Mouse (Mus musculus) T-helper 17 cell (primary cell): Measurements from ENCODE around the gene Gm49380.

Source experiments
- in situ Hi-C, 2 experiments: fragments of 300-600 bp; cut with MboI, MseI; formaldehyde crosslinking; loops; 1 replicate in 1 of 2; 2 replicates in 1 of 2; pipeline ENCODE4 v1.15.1; 2025; ENCODE audit warnings: high pct_unique_total_duplicates in 2 of 2

The Gm49380 gene

GRCm38 (mm10) chr9:44094737-44095136, 18.6 kb downstream of the Gm49380 start:
- in situ Hi-C loops = no loop called here

- in situ Hi-C loops = no loop called here
These were observed 19.4 kb downstream of the Gm49380 start for GRCm38 (mm10) chr9:44093612-44094503.

GRCm38 (mm10) chr9:44088877-44089608, 24.3 kb downstream of the Gm49380 start:
- in situ Hi-C loops = no loop called here

GRCm38 (mm10) chr9:44087761-44088455, 25.4 kb downstream of the Gm49380 start:
- in situ Hi-C loops = no loop called here

- in situ Hi-C loops = no loop called here
These were observed 26.3 kb downstream of the Gm49380 start for GRCm38 (mm10) chr9:44086960-44087359.

GRCm38 (mm10) chr9:44085741-44086665, 27.3 kb downstream of the Gm49380 start:
- in situ Hi-C loops = no loop called here

GRCm38 (mm10) chr9:44085276-44085675, 28.0 kb downstream of the Gm49380 start:
- in situ Hi-C loops = no loop called here

GRCm38 (mm10) chr9:44084659-44085229, 28.6 kb downstream of the Gm49380 start:
- in situ Hi-C loops = no loop called here

- in situ Hi-C loops = no loop called here
These were observed 29.1 kb downstream of the Gm49380 start for GRCm38 (mm10) chr9:44084236-44084635.

- in situ Hi-C loops = no loop called here
These were observed 29.7 kb downstream of the Gm49380 start for GRCm38 (mm10) chr9:44083392-44084121.

- in situ Hi-C loops = no loop called here
These were observed 31.0 kb downstream of the Gm49380 start for GRCm38 (mm10) chr9:44082266-44082665.

GRCm38 (mm10) chr9:44081581-44081980, 31.7 kb downstream of the Gm49380 start:
- in situ Hi-C loops = no loop called here

GRCm38 (mm10) chr9:44080953-44081352, 32.3 kb downstream of the Gm49380 start:
- in situ Hi-C loops = no loop called here

- in situ Hi-C loops = no loop called here
These were observed 33.1 kb downstream of the Gm49380 start for GRCm38 (mm10) chr9:44079997-44080780.

GRCm38 (mm10) chr9:44078955-44079756, 34.1 kb downstream of the Gm49380 start:
- in situ Hi-C loops = no loop called here

GRCm38 (mm10) chr9:44078136-44078797, 35.0 kb downstream of the Gm49380 start:
- in situ Hi-C loops = no loop called here

GRCm38 (mm10) chr9:44077266-44077910, 35.9 kb downstream of the Gm49380 start:
- in situ Hi-C loops = no loop called here
